8 mouse cellular contexts compared by ENCODE assay signal in genomic region chr2:127136979-127137378, GRCm38 (mm10). TPM values are rescaled to one million over a fixed set of nuclear protein-coding genes. Genes with fewer than 3 reads are reported as not detected.
A peak's percentile ranks its signal among the peaks of the same experiment; 100 is the strongest.
DNase-seq lines count a peak whose midpoint lies in the region; ATAC-seq lines count a peak whose summit lies in the region.

No protein-coding gene starts in this region.

- WGBS in forebrain, embryonic 16.5 days = under 1% methylated on average over 5 of the region's 5 CpGs
- 13% methylated on average over 5 of the region's 5 CpGs for WGBS in liver, embryonic 16.5 days (ENCODE audit: insufficient replicate concordance)

- H3K36me3 ChIP-seq in forebrain, embryonic 16.5 days (ENCODE audit: control insufficient read depth, insufficient read depth) = no peaks in the 10 kb centered on the region
- H3K36me3 ChIP-seq in liver, embryonic 16.5 days (ENCODE audit: control insufficient read depth, insufficient read depth) = peaks cover 27% of the 10 kb centered on the region

- intact Hi-C loops in gastrocnemius, postnatal 14 days (cut with DNase I; ENCODE audit: low total_unique reads) = no loop called here

- no peak overlapping the region for H3K9ac ChIP-seq in forebrain, embryonic 16.5 days (replicated peaks; ENCODE audit: low read depth, low read length)
- H3K9ac ChIP-seq in liver, embryonic 16.5 days (ENCODE audit: low read depth, low read length) = 0 out of 2 replicates have a peak overlapping the region, but pooled peaks have one; percentile 9

- H3K4me3 ChIP-seq in forebrain, embryonic 16.5 days (replicated peaks; ENCODE audit: low read length) = no peak overlapping the region
- no peak overlapping the region for H3K4me3 ChIP-seq in liver, embryonic 16.5 days (ENCODE audit: low read depth, low read length)

- ATAC-seq in forebrain, embryonic 16.5 days = peak; percentile 41
- no peak for ATAC-seq in liver, embryonic 16.5 days (ENCODE audit: low read depth)

- peak overlapping the region; percentile 4 for H3K4me2 ChIP-seq in forebrain, embryonic 16.5 days (ENCODE audit: low read length)
- H3K4me2 ChIP-seq in liver, embryonic 16.5 days (ENCODE audit: low read depth, low read length) = no peak overlapping the region

- H3K27ac ChIP-seq in forebrain, embryonic 16.5 days (ENCODE audit: low read length) = peak overlapping the region; percentile 32; the same call in 1 of the 2 replicates
- H3K27ac ChIP-seq in liver, embryonic 16.5 days (ENCODE audit: low read length) = 0 out of 2 replicates have a peak overlapping the region, but pooled peaks have one; percentile 16

- peak; percentile 30 for DNase-seq in gastrocnemius, postnatal 14 days
- DNase-seq in gastrocnemius, adult 8-10 months (ENCODE audit: low spot score in 2 of 2) = no peak
- peak; percentile 89 for DNase-seq in NIH3T3 (ENCODE audit: low read depth)
- DNase-seq in induced T-regulatory cell, adult 2 months (ENCODE audit: low read depth) = peak; percentile 27
- peak; percentile 65 for DNase-seq in retina, embryonic 14.5 days (ENCODE audit: low spot score)
- DNase-seq in thymus, adult 18-20 months = no peak

- no peaks in the 10 kb centered on the region for H3K27me3 ChIP-seq in forebrain, embryonic 16.5 days (replicated peaks; ENCODE audit: control insufficient read depth, insufficient read depth, low read length)
- H3K27me3 ChIP-seq in liver, embryonic 16.5 days (ENCODE audit: control insufficient read depth, insufficient read depth, low read depth, low read length) = no peaks in the 10 kb centered on the region

- H3K4me1 ChIP-seq in forebrain, embryonic 16.5 days (replicated peaks; ENCODE audit: control insufficient read depth, insufficient read depth, low read length) = peaks cover 24% of the 10 kb centered on the region
- H3K4me1 ChIP-seq in liver, embryonic 16.5 days (ENCODE audit: control insufficient read depth, low read depth, low read length) = peaks cover 38% of the 10 kb centered on the region

- no peaks in the 10 kb centered on the region for H3K9me3 ChIP-seq in forebrain, embryonic 16.5 days (ENCODE audit: control insufficient read depth, low read length)
- 0 out of 2 replicates have a peak, but pooled peaks cover 2% of the 10 kb centered on the region for H3K9me3 ChIP-seq in liver, embryonic 16.5 days (replicated peaks; ENCODE audit: control insufficient read depth, low read length)

RNA-seq across cellular contexts. Expression of gene Ncaph, which starts 3.2 kb away (rescaled TPM):
- 1 to 10 TPM; 4.5 to 6.6 TPM for total RNA-seq in gastrocnemius, postnatal 14 days (2021)
- total RNA-seq in gastrocnemius, adult 8-10 months (2022) = 1 to 10 TPM in 2 of 4 experiments, under 1 TPM in 2; 0.44 to 1.2 (median 0.81) TPM
- polyA plus RNA-seq in forebrain, embryonic 16.5 days (2015; fragmentation: Nextera tagmentation; extraction: Ambion mirVana) = 33.5 and 40.8 TPM in 2 replicates
- polyA plus RNA-seq in liver, embryonic 16.5 days (2015; fragmentation: Nextera tagmentation; extraction: Ambion mirVana) = 54.8 and 60.1 TPM in 2 replicates

RNA-seq across cellular contexts. Expression of gene Itpripl1, which starts 6.3 kb away (rescaled TPM):
- total RNA-seq in gastrocnemius, postnatal 14 days (2021) = 1 to 10 TPM; 5.0 to 9.4 TPM
- 1 to 10 TPM; 3.3 to 4.8 (median 4.1) TPM for total RNA-seq in gastrocnemius, adult 8-10 months (2022)
- 16.5 and 19.1 TPM in 2 replicates for polyA plus RNA-seq in forebrain, embryonic 16.5 days (2015; fragmentation: Nextera tagmentation; extraction: Ambion mirVana)
- polyA plus RNA-seq in liver, embryonic 16.5 days (2015; fragmentation: Nextera tagmentation; extraction: Ambion mirVana) = 21.7 and 21.9 TPM in 2 replicates

Comparison
In these comparisons a context has a peak if more than half of its experiments do, and no peak if none do; other contexts are left out.
1. DNase-seq: peak in gastrocnemius, postnatal 14 days (single experiment), NIH3T3 (single experiment), induced T-regulatory cell, adult 2 months (single experiment) and retina, embryonic 14.5 days (single experiment); none in gastrocnemius, adult 8-10 months (0 of 2) and thymus, adult 18-20 months (0 of 2).